Mouse (Mus musculus): ENCODE measurements at regions not wholly inside any gene's neighbourhood (a gene's known extent, or its start where the extent isn't known, plus 50 kb on each side); places are given as distances from the start of the nearest gene placed in this dataset.

- TF ChIP-seq CTCF (IDR thresholded peaks at IDR 0.05; ENCODE audit: extremely low read depth, insufficient read length, insufficient replicate concordance, low read depth, low read length) (no peak), POLR2A (IDR thresholded peaks at IDR 0.05; ENCODE audit: low read depth, low read length) (no peak)
Observed at GRCm38 (mm10) chr7:121257466-121257865, 134.2 kb upstream of the Hs3st2 start.

All from small intestine, adult 2 months (tissue).